Mouse (Mus musculus) mouse embryonic stem cell (cell line): ENCODE data around the gene Fhl2.

ENCODE experiments used
- in situ Hi-C, 2 experiments: fragments of 300-500 bp; cut with MboI; formaldehyde crosslinking; loops; 1 replicate in 1 of 2; 3 replicates in 1 of 2; pipeline ENCODE4 v1.14.3; 2019 to 2020; ENCODE audit warnings: low sequenced_read_pairs in 2 of 2, low pct_unique_long_range_greater_than_20kb in 1 of 2, mixed read lengths in 1 of 2; ENCODE audit not compliant: unreplicated experiment in 1 of 2

Gene Fhl2

DNA sequence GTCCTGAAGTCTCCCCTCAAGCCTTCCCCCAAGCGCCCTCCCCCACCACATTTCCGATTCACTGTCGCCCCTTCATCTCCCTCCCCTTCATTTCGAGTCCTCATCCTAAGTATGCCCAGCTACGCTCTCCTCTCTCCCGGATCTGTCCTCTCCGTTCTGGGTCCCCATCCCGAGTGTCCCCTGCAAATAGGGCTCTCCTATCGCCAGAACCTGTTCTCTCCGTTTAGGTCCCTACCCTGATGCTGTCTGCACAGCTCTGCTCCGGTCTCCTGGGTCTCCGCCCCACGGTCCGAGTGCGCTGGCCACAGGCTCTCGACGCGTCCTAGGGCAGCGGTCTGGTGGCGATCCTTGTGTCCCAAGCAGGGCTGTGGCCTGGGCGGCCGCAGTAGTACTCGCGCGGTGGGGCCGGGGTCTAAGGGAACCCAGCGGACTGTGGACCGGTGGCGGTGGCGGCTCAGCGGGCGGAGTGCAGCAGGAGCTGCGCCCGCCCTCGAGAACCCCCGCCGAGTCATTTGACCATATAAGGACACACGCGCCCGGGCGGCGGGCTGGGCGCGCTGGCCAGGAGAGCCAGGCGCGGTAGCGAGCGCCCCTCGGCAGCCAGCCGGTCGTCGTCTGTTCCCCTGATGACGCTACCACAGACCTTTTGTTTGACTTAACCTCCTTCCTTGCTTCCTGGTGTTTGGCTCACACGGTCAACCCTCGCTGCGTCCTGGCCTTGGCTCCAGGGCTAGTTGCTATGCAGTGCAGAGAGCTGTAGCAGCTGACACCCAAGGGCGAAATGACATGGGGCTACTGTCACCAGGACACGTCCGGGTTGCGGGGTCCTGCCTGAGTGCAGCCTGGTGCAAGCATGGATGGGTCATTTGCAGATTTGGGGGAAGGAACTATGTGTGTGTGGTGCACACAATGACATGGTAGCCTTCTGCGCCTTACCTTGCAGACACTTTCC is 33.0 kb downstream of the Fhl2 start:
- in situ Hi-C loops: loop anchor here in 1 of 2 experiments (25.0 kb wide), 1 partner anchor 574 kb away; the partner anchor contains the start of gene 1500015O10Rik

DNA sequence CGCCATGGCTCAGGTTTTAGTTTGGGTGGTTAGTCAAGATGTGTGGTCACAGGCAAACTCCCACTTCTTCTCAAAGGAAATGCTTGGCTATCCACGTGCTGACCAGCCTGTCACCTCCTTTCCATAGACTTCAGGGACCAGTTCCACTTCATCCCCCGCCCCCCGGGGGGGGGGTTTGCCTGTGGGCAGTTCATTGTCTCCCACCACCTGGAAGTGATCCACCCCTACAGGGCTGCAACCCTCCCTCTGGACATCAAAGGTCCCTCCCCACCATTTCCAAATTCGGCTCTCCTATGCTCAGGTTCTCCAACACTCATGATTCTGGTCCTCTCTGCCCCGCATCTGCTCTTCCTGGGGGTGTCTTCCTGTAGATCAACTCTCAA is 33.7 kb downstream of the Fhl2 start:
- in situ Hi-C loops: loop anchor here in 1 of 2 experiments (25.0 kb wide), 1 partner anchor 574 kb away; the partner anchor contains the start of gene 1500015O10Rik

DNA sequence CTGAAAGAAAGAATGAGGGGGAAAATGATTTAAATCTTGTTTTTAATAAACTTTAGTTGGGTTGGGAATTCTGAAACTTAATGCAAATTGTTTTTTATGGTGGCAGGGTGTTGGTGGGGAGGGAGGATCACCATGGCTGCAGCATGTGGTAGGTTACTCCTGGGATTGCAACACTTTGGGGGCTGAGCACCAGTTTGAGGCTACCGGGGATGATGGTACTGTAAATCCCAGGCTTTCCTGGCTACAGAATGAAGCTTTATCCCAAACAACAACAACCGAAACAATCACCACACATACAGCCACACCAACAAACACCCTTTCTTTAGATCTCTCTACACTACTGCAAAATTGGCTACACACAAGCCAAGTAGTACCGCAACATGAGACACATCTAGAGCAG is 34.4 kb downstream of the Fhl2 start:
- in situ Hi-C loops: loop anchor here in 1 of 2 experiments (25.0 kb wide), 1 partner anchor 575 kb away; the partner anchor contains the start of gene 1500015O10Rik

DNA sequence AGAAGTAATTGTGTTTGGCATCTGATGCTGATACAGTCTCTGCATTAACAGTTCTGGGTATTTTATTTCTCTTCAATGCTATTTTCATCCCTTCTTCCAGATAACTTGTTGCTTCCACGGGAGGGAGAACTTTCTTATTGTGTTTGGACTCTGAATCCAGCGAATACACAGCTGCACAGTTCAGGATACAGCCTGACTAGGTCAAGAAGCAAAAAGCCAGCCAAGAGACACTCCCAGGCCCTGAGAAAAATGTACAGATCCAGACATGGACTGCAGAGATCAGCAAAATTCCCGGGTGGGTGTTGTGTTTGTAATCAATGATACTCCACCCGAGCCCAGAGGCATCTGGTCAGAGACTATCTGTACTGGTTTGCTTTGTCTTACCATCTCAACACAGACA is 37.4 kb downstream of the Fhl2 start:
- in situ Hi-C loops: loop anchor here in 1 of 2 experiments (25.0 kb wide), 1 partner anchor 578 kb away; the partner anchor contains the start of gene 1500015O10Rik

- in situ Hi-C loops: loop anchor here in 1 of 2 experiments (25.0 kb wide), 1 partner anchor 579 kb away; the partner anchor contains the start of gene 1500015O10Rik
These were observed 38.9 kb downstream of the Fhl2 start for GRCm38 (mm10) chr1:43157907-43158306.

- in situ Hi-C loops: loop anchor here in 1 of 2 experiments (25.0 kb wide), 1 partner anchor 583 kb away; the partner anchor contains the start of gene 1500015O10Rik
These were observed 42.3 kb downstream of the Fhl2 start for GRCm38 (mm10) chr1:43154491-43154890.

GRCm38 (mm10) chr1:43153538-43153937 is 43.2 kb downstream of the Fhl2 start:
- in situ Hi-C loops: loop anchor here in 1 of 2 experiments (25.0 kb wide), 1 partner anchor 584 kb away; the partner anchor contains the start of gene 1500015O10Rik

DNA sequence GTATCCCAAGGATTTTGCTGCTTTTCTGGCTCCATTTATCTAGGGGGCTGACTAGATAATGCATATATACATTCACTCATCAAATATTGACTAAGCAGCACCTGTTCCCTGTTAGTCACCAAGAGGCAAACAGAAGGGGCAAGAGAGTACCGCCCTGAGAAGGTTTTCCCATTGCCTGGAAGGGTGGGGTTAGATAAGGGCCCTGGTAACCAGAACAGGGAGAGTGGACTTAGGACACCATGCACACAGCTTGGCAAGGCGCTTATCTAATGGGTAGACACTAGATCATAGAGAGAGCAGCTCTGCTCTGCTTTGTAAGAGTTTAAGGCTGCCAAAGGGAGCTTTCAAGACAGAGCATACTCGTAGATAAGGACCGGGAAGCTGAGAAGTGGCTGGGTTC is 44.2 kb downstream of the Fhl2 start:
- in situ Hi-C loops: loop anchor here in 1 of 2 experiments (25.0 kb wide), 1 partner anchor 585 kb away; the partner anchor contains the start of gene 1500015O10Rik

DNA sequence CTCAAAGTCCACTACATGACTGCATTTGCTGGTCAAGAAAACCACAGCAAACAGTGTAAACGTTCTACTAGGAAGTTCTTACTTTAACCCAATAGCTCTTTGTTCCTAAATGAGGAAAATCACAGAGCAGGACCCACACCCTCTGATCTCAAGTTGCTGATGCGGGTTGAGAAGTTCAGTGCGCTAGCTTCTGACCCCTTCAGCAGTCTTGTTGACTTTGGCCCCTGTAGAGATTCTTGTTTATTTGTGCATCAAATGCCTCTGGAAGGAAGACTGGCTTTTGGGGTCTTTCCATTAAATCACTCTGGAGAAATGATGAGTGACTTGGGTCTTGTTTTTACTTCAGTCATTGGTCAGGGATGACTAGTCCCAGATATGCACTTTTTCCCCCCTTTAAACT is 46.6 kb downstream of the Fhl2 start:
- in situ Hi-C loops: loop anchor here in 1 of 2 experiments (25.0 kb wide), 1 partner anchor 587 kb away; the partner anchor contains the start of gene 1500015O10Rik

GRCm38 (mm10) chr1:43147474-43147873 is 49.3 kb downstream of the Fhl2 start:
- in situ Hi-C loops: loop anchor here in 1 of 2 experiments (10.0 kb wide), 1 partner anchor 597 kb away; no protein-coding TSS in a partner anchor

DNA sequence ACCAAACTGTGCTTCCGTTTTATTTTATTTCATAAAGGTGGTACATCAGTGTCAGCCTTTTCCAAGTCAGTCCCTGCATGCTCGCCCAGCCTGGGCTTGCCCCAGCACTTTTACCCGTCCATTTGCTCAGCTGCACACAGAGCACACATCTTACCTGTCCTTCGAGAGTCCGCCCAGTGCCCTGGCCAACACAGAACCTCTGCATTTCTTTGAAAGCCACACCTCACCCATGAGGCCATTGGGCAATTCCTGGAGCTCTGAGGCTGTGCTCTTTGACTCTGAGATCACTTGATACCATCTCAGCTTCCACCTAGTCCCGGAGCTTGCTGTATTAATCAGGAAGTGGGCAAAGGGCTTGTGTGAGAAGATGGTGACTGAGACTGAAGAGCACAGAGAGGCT is 51.4 kb downstream of the Fhl2 start:
- in situ Hi-C loops: loop anchor here in 1 of 2 experiments (10.0 kb wide), 1 partner anchor 599 kb away; no protein-coding TSS in a partner anchor

GRCm38 (mm10) chr1:43144338-43144906 is 52.4 kb downstream of the Fhl2 start:
- in situ Hi-C loops: loop anchor here in 1 of 2 experiments (10.0 kb wide), 1 partner anchor 600 kb away; no protein-coding TSS in a partner anchor

GRCm38 (mm10) chr1:43143791-43144190 is 53.0 kb downstream of the Fhl2 start:
- in situ Hi-C loops: loop anchor here in 1 of 2 experiments (10.0 kb wide), 1 partner anchor 601 kb away; no protein-coding TSS in a partner anchor

DNA sequence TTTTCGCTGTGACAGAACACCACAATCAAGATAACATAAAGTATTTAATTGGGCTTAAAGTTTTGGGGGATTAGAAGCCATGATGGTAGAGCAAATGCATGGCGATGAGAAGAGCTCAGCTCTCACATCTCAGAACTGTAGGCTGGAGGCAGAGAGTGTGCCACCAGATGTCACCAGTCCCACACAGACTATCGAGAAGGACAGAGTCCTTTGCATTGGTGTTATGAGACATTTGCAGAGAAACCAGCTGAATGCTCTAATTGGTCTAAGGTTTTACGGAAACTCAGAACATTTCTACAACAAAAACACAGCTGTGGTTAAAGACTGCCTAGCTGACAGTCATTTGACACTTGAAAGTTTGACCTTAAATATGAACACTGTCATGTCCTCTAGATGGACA is 53.5 kb downstream of the Fhl2 start:
- in situ Hi-C loops: loop anchor here in 1 of 2 experiments (10.0 kb wide), 1 partner anchor 602 kb away; no protein-coding TSS in a partner anchor

DNA sequence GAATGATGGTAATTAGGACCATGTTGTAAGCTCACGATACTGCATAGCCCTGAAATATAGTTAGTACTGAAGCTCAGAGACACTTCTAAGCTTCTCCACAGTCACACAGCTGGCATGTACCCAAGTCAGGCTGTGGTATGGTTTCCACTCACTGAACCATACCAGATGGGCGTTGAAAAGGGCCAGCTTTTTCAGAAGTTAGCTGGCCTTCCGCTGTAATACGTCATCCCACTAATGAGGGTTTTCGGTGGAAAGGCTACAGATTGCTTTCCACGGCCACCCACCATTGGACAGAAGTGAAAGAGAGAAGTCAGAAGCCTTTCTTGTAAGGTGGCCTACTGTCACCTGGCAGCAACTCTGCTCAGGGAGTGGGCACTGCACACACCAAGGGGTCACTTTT is 53.9 kb downstream of the Fhl2 start:
- in situ Hi-C loops: loop anchor here in 1 of 2 experiments (10.0 kb wide), 1 partner anchor 602 kb away; no protein-coding TSS in a partner anchor

DNA sequence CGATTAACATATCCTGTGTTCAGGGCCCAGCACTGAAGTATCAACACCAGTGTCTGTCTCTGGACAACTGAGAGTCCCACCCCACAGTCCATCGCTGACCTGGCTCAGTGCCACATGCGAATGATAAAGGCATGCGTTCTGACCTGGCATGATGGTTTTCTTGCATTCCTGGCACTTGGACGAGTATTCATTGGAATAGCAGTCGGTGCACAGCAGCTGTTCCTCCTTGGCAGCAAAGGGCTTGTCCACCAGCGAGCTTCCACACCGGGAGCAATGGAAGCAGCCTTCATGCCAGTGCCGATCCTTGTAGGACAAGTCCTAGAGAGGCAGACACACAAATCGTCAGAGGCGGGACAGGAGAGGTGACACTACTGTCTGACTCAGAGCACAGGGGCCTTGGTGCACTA is 55.2 kb downstream of the Fhl2 start:
- in situ Hi-C loops: loop anchor here in 1 of 2 experiments (10.0 kb wide), 1 partner anchor 603 kb away; no protein-coding TSS in a partner anchor

DNA sequence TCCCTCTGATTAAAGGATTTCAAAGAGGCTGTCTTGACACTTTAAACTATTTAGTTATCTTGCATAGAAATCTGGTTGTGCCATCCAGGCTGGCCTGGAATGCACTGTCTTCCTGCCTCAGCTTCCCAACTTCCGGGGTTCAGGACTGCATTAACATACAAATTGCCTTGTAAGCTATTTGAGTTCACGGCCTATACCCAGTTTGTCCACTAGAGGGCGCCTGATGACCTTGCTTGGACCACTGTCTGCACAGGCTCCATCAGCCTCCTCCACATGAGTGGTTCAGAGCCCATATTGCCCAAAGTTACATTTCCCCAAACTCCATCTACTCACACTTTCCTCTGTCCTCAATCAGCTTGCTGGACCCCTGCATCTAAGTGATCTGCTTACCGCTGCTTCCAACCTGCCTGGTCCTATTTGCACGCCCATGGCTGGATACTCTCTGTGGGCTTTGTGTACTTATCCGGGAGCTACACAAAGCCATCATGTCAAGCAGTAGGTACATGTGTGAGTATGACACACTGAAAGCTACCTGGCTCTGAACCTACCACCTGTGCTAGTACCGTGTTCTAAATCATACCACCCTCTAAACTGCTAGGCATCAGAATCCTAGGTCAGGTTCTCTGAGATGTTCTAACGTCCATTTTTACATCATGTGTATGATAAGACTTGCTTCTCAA is 57.1 kb downstream of the Fhl2 start:
- in situ Hi-C loops: loop anchor here (5.0 to 10.0 kb wide), 2 partner anchors 128 to 605 kb away; no protein-coding TSS in a partner anchor
